Mouse (Mus musculus) midbrain, postnatal 0 days (tissue): Measurements from ENCODE around the gene Strap. TPM values are rescaled to one million over a fixed set of nuclear protein-coding genes. Genes with fewer than 3 reads are reported as not detected.
A peak's percentile ranks its signal among the peaks of the same experiment; 100 is the strongest.

Source experiments
- ATAC-seq: fragments of 200-750 bp; cut with Nextera tagmentation; 2 replicates; pipeline ENCODE4 v1.8.0; 2017; ENCODE audit warnings: moderate number of reproducible peaks, mild to moderate bottlenecking, moderate TSS enrichment, moderate library complexity; ENCODE audit not compliant: low FRiP score
- DNase-seq: peaks from one replicate; pipeline ENCODE4 v3.0.0-alpha.2; 2015; ENCODE audit warnings: low spot score
- H3K27ac ChIP-seq: fragments of 300-500 bp; sonication (generic); 2 replicates; pipeline ENCODE4 v1.5.1; 2014; ENCODE audit warnings: low read depth, mild to moderate bottlenecking, low read length, mixed read lengths
- H3K27me3 ChIP-seq: fragments of 300-500 bp; sonication (generic); 2 replicates; pipeline ENCODE4 v1.6.1; 2014; ENCODE audit warnings: low read length, control low read depth, mixed read lengths; ENCODE audit not compliant: insufficient read depth
- H3K36me3 ChIP-seq: fragments of 300-500 bp; sonication (generic); 2 replicates; pipeline ENCODE4 v1.6.1; 2014; ENCODE audit warnings: low read length, control low read depth, mixed read lengths; ENCODE audit not compliant: insufficient read depth
- H3K4me1 ChIP-seq: fragments of 300-500 bp; sonication (generic); 2 replicates; pipeline ENCODE4 v1.6.1; 2014; ENCODE audit warnings: mild to moderate bottlenecking, control low read depth, antibody characterized with exemption, low read length, mixed read lengths; ENCODE audit not compliant: insufficient read depth
- H3K4me2 ChIP-seq: fragments of 300-500 bp; sonication (generic); 2 replicates; pipeline ENCODE4 v1.6.1; 2014; ENCODE audit warnings: low read depth, mild to moderate bottlenecking, low read length, mixed read lengths; ENCODE audit not compliant: poor library complexity, severe bottlenecking
- H3K4me3 ChIP-seq: fragments of 300-500 bp; sonication (generic); 2 replicates; pipeline ENCODE4 v1.5.1; 2014; ENCODE audit warnings: low read depth, mild to moderate bottlenecking, low read length, moderate library complexity
- H3K9ac ChIP-seq: fragments of 300-500 bp; sonication (generic); replicated peaks from 2 replicates; pipeline ENCODE4 v1.6.1; 2014; ENCODE audit warnings: mild to moderate bottlenecking, low read length, moderate library complexity, mixed read lengths; ENCODE audit not compliant: poor library complexity, severe bottlenecking
- H3K9me3 ChIP-seq: fragments of 300-500 bp; sonication (generic); 2 replicates; pipeline ENCODE4 v1.6.1; 2016; ENCODE audit warnings: low read length, control low read depth
- CTCF ChIP-seq: IDR thresholded peaks from 2 replicates; pipeline ENCODE4 v1.5.1; 2016; ENCODE audit warnings: antibody characterized with exemption, mild to moderate bottlenecking
- WGBS: fragments of 180-500 bp; shearing (Covaris S2); extraction: QIAGEN DNeasy Blood & Tissue Kit; methylation state at CpG from one replicate; pipeline ENCODE4 v1.1.7; 2014; 5-methylcytosine and 5-hydroxymethylcytosine counted together
- polyA plus RNA-seq: library from polyadenylated mRNA; unstranded; fragments of >200 nt; fragmentation: Nextera tagmentation; extraction: Ambion mirVana; gene quantifications from 2 replicates; pipeline ENCODE4 v1.2.1, GENCODE M21; 2015
- total RNA-seq: library from RNA; depleted of rRNA; stranded (reverse); fragments of >200 nt; gene quantifications from 2 replicates; pipeline ENCODE4 v1.2.3, GENCODE M21; 2014

The Strap gene
- total and polyA plus RNA-seq, 2 experiments from 2014 or later: 80.9 to 166 TPM

- Histone ChIP-seq H3K27ac (no peak overlapping the region), H3K4me2 (no peak overlapping the region), H3K4me3 (no peak overlapping the region), H3K27me3 (no peaks in the 10 kb centered on the region), H3K9ac (no peak overlapping the region; the same call in 1 of the 2 replicates), H3K4me1 (0 out of 2 replicates have a peak, but pooled peaks cover 8% of the 10 kb centered on the region), H3K9me3 (no peaks in the 10 kb centered on the region), H3K36me3 (no peaks in the 10 kb centered on the region)
- TF ChIP-seq CTCF: no peak
- 51% methylated on average over 3 of the region's 3 CpGs for WGBS
- ATAC-seq (no peak), DNase-seq (no peak)
These were observed 21.6 kb upstream of the Strap start for GRCm38 (mm10) chr6:137713310-137713664.

- no peaks in the 10 kb centered on the region for H3K36me3 ChIP-seq
- H3K9me3 ChIP-seq: no peaks in the 10 kb centered on the region
- ATAC-seq: no peak
- H3K9ac ChIP-seq: no peak overlapping the region
- H3K4me1 ChIP-seq: 0 out of 2 replicates have a peak, but pooled peaks cover 8% of the 10 kb centered on the region
- 59% methylated on average over 5 of the region's 5 CpGs for WGBS
- no peak overlapping the region for H3K27ac ChIP-seq
- H3K4me3 ChIP-seq: no peak overlapping the region
- H3K4me2 ChIP-seq: no peak overlapping the region
- DNase-seq: no peak
- no peak for TF ChIP-seq CTCF
- no peaks in the 10 kb centered on the region for H3K27me3 ChIP-seq
These were observed 18.1 kb upstream of the Strap start for GRCm38 (mm10) chr6:137716802-137717201.

- no peak for TF ChIP-seq CTCF
- Histone ChIP-seq H3K27ac (no peak overlapping the region), H3K4me2 (no peak overlapping the region), H3K4me1 (no peaks in the 10 kb centered on the region), H3K9me3 (no peaks in the 10 kb centered on the region), H3K4me3 (no peak overlapping the region), H3K36me3 (no peaks in the 10 kb centered on the region), H3K9ac (no peak overlapping the region), H3K27me3 (no peaks in the 10 kb centered on the region)
- DNase-seq (no peak), ATAC-seq (no peak)
- 89% methylated on average over 15 of the region's 15 CpGs for WGBS
These were observed 12.5 kb upstream of the Strap start for GRCm38 (mm10) chr6:137722220-137722931.

DNA sequence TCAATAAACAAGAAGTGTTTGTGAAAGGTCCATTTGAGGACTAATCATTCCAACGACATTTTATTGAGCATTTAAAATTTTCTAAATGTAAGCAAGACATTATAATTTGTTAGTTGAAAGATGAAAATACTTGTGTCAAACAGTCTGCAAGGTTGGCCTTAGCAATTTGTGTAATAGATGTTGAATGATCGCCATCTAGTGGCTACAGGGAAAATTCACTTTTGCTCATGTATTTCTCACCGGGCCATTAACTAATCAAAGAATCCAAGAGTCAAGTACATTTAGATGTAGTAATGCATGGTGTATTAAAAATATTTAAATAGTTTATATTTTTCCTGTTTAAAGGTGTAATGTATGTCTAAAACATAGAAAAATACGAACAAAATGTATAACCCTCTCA is 11.0 kb upstream of the Strap start:
- no peak overlapping the region for H3K4me3 ChIP-seq
- WGBS: 5% methylated on average over 4 of the region's 4 CpGs
- peak; percentile 93 for DNase-seq
- no peaks in the 10 kb centered on the region for H3K4me1 ChIP-seq
- no peak for ATAC-seq
- no peak overlapping the region for H3K4me2 ChIP-seq
- H3K9me3 ChIP-seq: no peaks in the 10 kb centered on the region
- H3K27me3 ChIP-seq: peaks cover 3% of the 10 kb centered on the region; the same call in 1 of the 2 replicates
- no peaks in the 10 kb centered on the region for H3K36me3 ChIP-seq
- TF ChIP-seq CTCF: peak; percentile 85
- no peak overlapping the region for H3K27ac ChIP-seq
- H3K9ac ChIP-seq: no peak overlapping the region

DNA sequence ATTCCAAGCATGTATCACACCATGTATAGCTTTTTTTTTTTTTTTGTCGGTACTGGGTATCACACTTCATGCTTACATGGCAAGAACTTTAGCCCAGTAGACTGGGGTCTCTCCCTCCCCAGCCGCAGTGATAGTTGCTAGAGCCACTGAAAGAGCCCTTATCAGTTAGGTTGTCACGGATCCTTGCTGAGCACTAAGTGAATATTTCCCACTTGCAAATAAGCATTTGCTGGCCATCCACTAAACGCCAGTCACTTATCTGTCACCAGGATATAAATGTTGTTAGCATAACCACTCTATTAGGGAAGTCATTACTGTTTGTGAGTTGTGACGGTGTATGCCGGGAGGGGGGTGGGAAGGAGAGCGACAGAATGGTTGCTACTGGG is 425 bp upstream of the Strap start:
- WGBS: 6% methylated on average over 7 of the region's 7 CpGs
- peaks cover 5% of the 10 kb centered on the region; the same call in 1 of the 2 replicates for H3K4me1 ChIP-seq
- TF ChIP-seq CTCF: no peak
- H3K27ac ChIP-seq: peak overlapping the region; percentile 85
- DNase-seq (no peak), ATAC-seq (peak; percentile 42)
- no peaks in the 10 kb centered on the region for H3K27me3 ChIP-seq
- H3K4me3 ChIP-seq: peak overlapping the region; percentile 66
- H3K9ac ChIP-seq: peak overlapping the region; percentile 44
- no peaks in the 10 kb centered on the region for H3K9me3 ChIP-seq
- H3K4me2 ChIP-seq: peak overlapping the region; percentile 62
- peaks cover 6% of the 10 kb centered on the region for H3K36me3 ChIP-seq

DNA sequence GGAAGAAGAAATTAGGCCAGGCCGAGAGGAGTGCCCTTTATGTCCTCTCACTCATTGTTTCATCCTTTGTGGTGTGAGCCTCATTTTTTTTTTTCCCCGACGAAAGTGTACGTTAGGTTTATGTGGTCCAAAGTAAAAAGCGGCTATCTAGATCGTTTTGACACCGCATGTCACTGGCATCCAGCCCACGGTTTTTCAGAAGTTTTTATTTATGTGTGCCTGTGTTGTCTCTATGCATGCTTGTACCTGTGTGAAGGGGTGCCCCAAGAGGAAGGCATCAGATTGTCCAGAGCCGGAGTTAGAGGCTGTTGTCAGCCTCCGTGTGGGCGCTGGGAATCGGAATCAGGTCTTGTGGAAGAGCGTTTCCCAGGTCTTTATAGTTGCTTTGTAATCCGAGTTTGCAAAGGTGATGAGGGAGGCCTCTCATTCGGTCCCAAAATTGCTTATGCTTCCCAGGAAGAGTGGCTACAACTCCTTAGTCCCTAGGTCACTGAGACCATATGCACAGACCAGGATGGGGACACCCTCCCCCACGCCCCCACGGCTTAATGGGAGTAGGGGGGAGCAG is 877 bp downstream of the Strap start:
- Histone ChIP-seq H3K4me1 (peaks cover 5% of the 10 kb centered on the region; the same call in 1 of the 2 replicates), H3K27ac (peak overlapping the region; percentile 85), H3K4me2 (peak overlapping the region; percentile 66), H3K36me3 (peaks cover 16% of the 10 kb centered on the region), H3K9me3 (no peaks in the 10 kb centered on the region), H3K27me3 (no peaks in the 10 kb centered on the region), H3K9ac (peak overlapping the region; percentile 89), H3K4me3 (peak overlapping the region; percentile 66)
- no peak for TF ChIP-seq CTCF
- WGBS: 9% methylated on average over 17 of the region's 17 CpGs
- DNase-seq: no peak
- no peak for ATAC-seq
